Mouse (Mus musculus) thymus, adult 2 months (tissue): ENCODE measurements around the gene Gm28048. TPM values are rescaled to one million over a fixed set of nuclear protein-coding genes. Genes with fewer than 3 reads are reported as not detected.

Experiments
- DNase-seq: peaks from one replicate; pipeline ENCODE4 v3.0.0; 2021
- H3K27ac ChIP-seq: fragments of 200-500 bp; 2 replicates; pipeline ENCODE4 v1.5.1; 2012; ENCODE audit warnings: low read length, control low read depth; ENCODE audit not compliant: control insufficient read depth, insufficient read depth
- H3K27me3 ChIP-seq: fragments of 200-500 bp; 2 replicates; pipeline ENCODE4 v1.6.1; 2012; ENCODE audit warnings: mild to moderate bottlenecking, low read length, moderate library complexity, mixed read lengths; ENCODE audit not compliant: control insufficient read depth, insufficient read depth
- H3K36me3 ChIP-seq: fragments of 200-500 bp; 2 replicates; pipeline ENCODE4 v1.6.1; 2012; ENCODE audit warnings: mild to moderate bottlenecking, low read length, moderate library complexity; ENCODE audit not compliant: control insufficient read depth, insufficient read depth
- H3K4me1 ChIP-seq: fragments of 200-500 bp; replicated peaks from 2 replicates; pipeline ENCODE4 v1.6.1; 2012; ENCODE audit warnings: low read length; ENCODE audit not compliant: control insufficient read depth, insufficient read depth
- H3K4me3 ChIP-seq: fragments of 200-500 bp; 2 replicates; pipeline ENCODE4 v1.5.1; 2012; ENCODE audit warnings: mild to moderate bottlenecking, low read length, control low read depth, moderate library complexity; ENCODE audit not compliant: control insufficient read depth, insufficient read depth
- CTCF ChIP-seq: fragments of 200-500 bp; IDR thresholded peaks from 2 replicates; pipeline ENCODE4 v1.5.1; 2012; ENCODE audit warnings: mild to moderate bottlenecking, control low read depth, low read length, moderate library complexity, borderline replicate concordance; ENCODE audit not compliant: control insufficient read depth, poor library complexity, insufficient read depth; ENCODE audit errors: extremely low read depth
- POLR2A ChIP-seq: fragments of 200-500 bp; IDR thresholded peaks from 2 replicates; pipeline ENCODE4 v1.6.1; 2012; ENCODE audit warnings: mild to moderate bottlenecking, low read length, control low read depth, moderate library complexity; ENCODE audit not compliant: control insufficient read depth, poor library complexity, insufficient read depth; ENCODE audit errors: extremely low read depth
- WGBS: fragments of 180-500 bp; shearing (Covaris S2); methylation state at CpG from one replicate; pipeline ENCODE4 v1.1.7; 2018; 5-methylcytosine and 5-hydroxymethylcytosine counted together
- polyA plus RNA-seq: library from polyadenylated mRNA; depleted of rRNA; stranded (reverse); fragments of >200 nt; gene quantifications from 2 replicates; pipeline ENCODE4 v1.2.3, GENCODE M21; 2012

The Gm28048 gene
- polyA plus RNA-seq, 1 experiment, result not detected

- WGBS, result 2% methylated on average over 22 of the region's 22 CpGs
Measured at GRCm38 (mm10) chr11:23007481-23008180, 25.7 kb upstream of the Gm28048 start, which contains the start of gene Fam161a. Gene Fam161a (plus strand): TSS chr11:23007531.

GRCm38 (mm10) chr11:23007166-23007480, 25.2 kb upstream of the Gm28048 start:
- TF ChIP-seq POLR2A (no peak), CTCF (no peak)
- Histone ChIP-seq H3K27me3 (no peaks in the 10 kb centered on the region), H3K36me3 (peaks cover 24% of the 10 kb centered on the region), H3K4me3 (peak overlapping the region; percentile 16; the same call in 1 of the 2 replicates), H3K27ac (no peak overlapping the region), H3K4me1 (peaks cover 7% of the 10 kb centered on the region)
- DNase-seq, result no peak
- WGBS, result 14% methylated on average over 6 of the region's 6 CpGs

More at GRCm38 (mm10) chr11:23007481-23008180, 25.7 kb upstream of the Gm28048 start, which contains the start of gene Fam161a:
- Histone ChIP-seq H3K4me1 (peaks cover 7% of the 10 kb centered on the region), H3K4me3 (peak within 1 kb of the TSS; percentile 68), H3K36me3 (peaks cover 19% of the 10 kb centered on the region), H3K27me3 (no peaks in the 10 kb centered on the region), H3K27ac (no peak within 1 kb of the TSS)
- TF ChIP-seq CTCF, result no peak
- no peak for TF ChIP-seq POLR2A
- peak; percentile 43 for DNase-seq

- TF ChIP-seq CTCF, result no peak
- TF ChIP-seq POLR2A, result no peak
- DNase-seq, result no peak
- Histone ChIP-seq H3K27ac (no peak overlapping the region), H3K4me1 (peaks cover 7% of the 10 kb centered on the region), H3K36me3 (peaks cover 43% of the 10 kb centered on the region), H3K27me3 (no peaks in the 10 kb centered on the region), H3K4me3 (no peak overlapping the region)
- 92% methylated on average over 1 of the region's 1 CpGs for WGBS
Measured at GRCm38 (mm10) chr11:23005276-23005675, 23.4 kb upstream of the Gm28048 start.

GRCm38 (mm10) chr11:22998308-22998707, 16.4 kb upstream of the Gm28048 start:
- TF ChIP-seq POLR2A (no peak), CTCF (no peak)
- Histone ChIP-seq H3K4me3 (no peak overlapping the region), H3K27ac (no peak overlapping the region), H3K4me1 (no peaks in the 10 kb centered on the region), H3K36me3 (peaks cover 100% of the 10 kb centered on the region), H3K27me3 (no peaks in the 10 kb centered on the region)
- WGBS, result 88% methylated on average over 1 of the region's 1 CpGs
- DNase-seq, result no peak

GRCm38 (mm10) chr11:22995461-22995860, 13.6 kb upstream of the Gm28048 start:
- H3K27ac ChIP-seq, result no peak overlapping the region
- TF ChIP-seq CTCF, result no peak
- no peak for TF ChIP-seq POLR2A
- H3K4me3 ChIP-seq, result no peak overlapping the region
- H3K4me1 ChIP-seq, result peaks cover 7% of the 10 kb centered on the region
- 96% methylated on average over 4 of the region's 4 CpGs for WGBS
- H3K36me3 ChIP-seq, result peaks cover 74% of the 10 kb centered on the region
- no peak for DNase-seq
- no peaks in the 10 kb centered on the region for H3K27me3 ChIP-seq

- TF ChIP-seq POLR2A (no peak), CTCF (no peak)
- no peak for DNase-seq
- H3K36me3 ChIP-seq, result peaks cover 62% of the 10 kb centered on the region
- H3K4me3 ChIP-seq, result no peak overlapping the region
- H3K27ac ChIP-seq, result no peak overlapping the region
- 95% methylated on average over 2 of the region's 2 CpGs for WGBS
- no peaks in the 10 kb centered on the region for H3K27me3 ChIP-seq
- peaks cover 7% of the 10 kb centered on the region for H3K4me1 ChIP-seq
Measured at GRCm38 (mm10) chr11:22994271-22994670, 12.4 kb upstream of the Gm28048 start.
